19 mouse cellular contexts compared by ENCODE assay signal in the genomic region with DNA sequence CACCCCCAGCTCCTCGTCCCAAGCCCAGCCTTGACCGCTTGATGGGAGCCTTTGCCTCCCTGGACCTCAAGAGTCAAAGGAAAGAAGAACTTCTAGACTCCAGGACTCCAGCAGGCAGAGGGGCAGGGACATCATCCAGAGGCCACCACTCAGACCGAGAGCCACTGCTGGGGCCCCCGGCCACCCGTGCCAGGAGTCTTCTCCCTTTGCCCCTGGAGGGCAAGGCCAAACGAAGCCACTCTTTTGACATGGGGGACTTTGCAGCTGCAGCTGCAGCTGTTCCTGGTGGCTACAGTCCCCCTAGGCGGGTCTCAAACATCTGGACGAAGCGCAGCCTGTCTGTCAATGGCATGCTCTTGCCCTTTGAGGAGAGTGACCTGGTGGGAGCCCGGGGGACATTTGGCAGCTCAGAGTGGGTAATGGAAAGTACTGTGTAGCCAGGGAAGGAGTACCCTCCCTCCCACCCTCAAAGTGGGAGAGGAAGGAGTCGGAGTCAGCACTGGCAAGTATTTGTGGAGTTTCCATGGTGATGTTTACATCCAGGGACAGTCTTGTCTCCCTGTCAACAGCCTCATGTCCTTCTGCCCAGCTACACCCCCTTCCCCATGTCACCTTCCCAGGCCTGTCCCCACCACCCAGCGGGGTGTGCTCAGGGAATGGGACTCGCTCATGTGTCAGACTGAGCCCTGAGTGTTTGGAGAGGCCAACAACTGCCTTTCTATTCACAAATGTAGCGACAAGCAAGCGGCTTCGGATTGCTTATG.
"Had no signal": no experiment of that assay in that cellular context is flagged by ENCODE, and none has a peak within 500 bp of the region (broad histone marks: within the 10 kb centered on the region; RNA-seq: fewer than 3 reads in every experiment).

No protein-coding gene starts in this region.

- H3K4me3 ChIP-seq: liver, embryonic 12.5 days; midbrain, embryonic 10.5 days; midbrain, embryonic 12.5 days; myocyte; neural tube, embryonic 13.5 days; neural tube, embryonic 15.5 days had no signal

- H3K27ac ChIP-seq: liver, embryonic 12.5 days; liver, embryonic 14.5 days; midbrain, embryonic 10.5 days; midbrain, embryonic 12.5 days; neural tube, embryonic 13.5 days; neural tube, embryonic 15.5 days had no signal

- H3K4me1 ChIP-seq: liver, embryonic 12.5 days; midbrain, embryonic 10.5 days; midbrain, embryonic 12.5 days; neural tube, embryonic 13.5 days; neural tube, embryonic 15.5 days had no signal

- DNase-seq: lung, postnatal 10 days; lung, postnatal 4 days; midbrain, embryonic 14.5 days; retina, postnatal 1 day; right cerebral cortex, adult 18-20 months; right cerebral cortex, postnatal 25 days; right cerebral cortex, postnatal 4 days; spleen, adult 18-20 months; thymus, adult 18-20 months; thymus, postnatal 14 days; thymus, postnatal 36 days had no signal

- H3K27me3 ChIP-seq: liver, embryonic 12.5 days; midbrain, embryonic 12.5 days; neural tube, embryonic 13.5 days; neural tube, embryonic 15.5 days had no signal

- H3K9ac ChIP-seq: liver, embryonic 12.5 days; liver, embryonic 14.5 days; midbrain, embryonic 12.5 days; neural tube, embryonic 13.5 days; neural tube, embryonic 15.5 days had no signal

- H3K36me3 ChIP-seq: liver, embryonic 12.5 days; midbrain, embryonic 10.5 days; midbrain, embryonic 12.5 days; neural tube, embryonic 13.5 days had no signal

- H3K4me2 ChIP-seq: liver, embryonic 12.5 days; midbrain, embryonic 12.5 days; neural tube, embryonic 13.5 days; neural tube, embryonic 15.5 days had no signal

- ATAC-seq: liver, embryonic 12.5 days; midbrain, embryonic 16.5 days had no signal

- H3K9me3 ChIP-seq: midbrain, embryonic 10.5 days; midbrain, embryonic 12.5 days; neural tube, embryonic 13.5 days; neural tube, embryonic 15.5 days had no signal
